Mouse (Mus musculus): ENCODE results near the gene Gapdhs.

GRCm38 (mm10) chr7:30717006-30717715 is 26.3 kb downstream of the Gapdhs start:
- no peak for TF ChIP-seq CTCF (IDR thresholded peaks at IDR 0.05; ENCODE audit: low read depth)
- TF ChIP-seq EP300 (IDR thresholded peaks at IDR 0.05; ENCODE audit: low read depth): no peak
